Mouse (Mus musculus) forebrain, embryonic 15.5 days (tissue): ENCODE results near the gene Nanos2. TPM values are rescaled to one million over a fixed set of nuclear protein-coding genes. Genes with fewer than 3 reads are reported as not detected.

ENCODE experiments used
- ATAC-seq: fragments of 200-750 bp; cut with Nextera tagmentation; replicated peaks from 2 replicates; pipeline ENCODE4 v1.8.0; 2017; ENCODE audit warnings: mild to moderate bottlenecking, moderate TSS enrichment, moderate library complexity
- H3K27ac ChIP-seq: fragments of 300-500 bp; sonication (generic); replicated peaks from 2 replicates; pipeline ENCODE4 v1.5.1; 2015; ENCODE audit warnings: mild to moderate bottlenecking, inconsistent platforms
- H3K27me3 ChIP-seq: fragments of 300-500 bp; sonication (generic); 2 replicates; pipeline ENCODE4 v1.6.1; 2015; ENCODE audit warnings: inconsistent platforms
- H3K36me3 ChIP-seq: fragments of 300-500 bp; sonication (generic); 2 replicates; pipeline ENCODE4 v1.6.1; 2015; ENCODE audit warnings: mild to moderate bottlenecking, inconsistent platforms
- H3K4me1 ChIP-seq: fragments of 300-500 bp; sonication (generic); 2 replicates; pipeline ENCODE4 v1.6.1; 2015; ENCODE audit warnings: inconsistent platforms
- H3K4me2 ChIP-seq: fragments of 300-500 bp; sonication (generic); replicated peaks from 2 replicates; pipeline ENCODE4 v1.6.1; 2015; ENCODE audit warnings: mild to moderate bottlenecking, inconsistent platforms
- H3K4me3 ChIP-seq: fragments of 300-500 bp; sonication (generic); 2 replicates; pipeline ENCODE4 v1.5.1; 2015; ENCODE audit warnings: mild to moderate bottlenecking, inconsistent platforms
- H3K9ac ChIP-seq: fragments of 300-500 bp; sonication (generic); replicated peaks from 2 replicates; pipeline ENCODE4 v1.6.1; 2015; ENCODE audit warnings: mild to moderate bottlenecking, inconsistent platforms
- H3K9me3 ChIP-seq: fragments of 300-500 bp; sonication (generic); 2 replicates; pipeline ENCODE4 v1.6.1; 2016; ENCODE audit warnings: inconsistent platforms
- whole genome bisulfite sequencing: fragments of 180-500 bp; shearing (Covaris S2); methylation state at CpG from one replicate; pipeline ENCODE4 v1.1.7; 2015; ENCODE audit warnings: mixed read lengths; 5-methylcytosine and 5-hydroxymethylcytosine counted together
- polyA plus RNA-seq: library from polyadenylated mRNA; unstranded; fragments of >200 nt; fragmentation: Nextera tagmentation; extraction: Ambion mirVana; gene quantifications from 2 replicates; pipeline ENCODE4 v1.2.1, GENCODE M21; 2015

The Nanos2 gene
- polyA plus RNA-seq: 0.60 and 1.2 TPM in 2 replicates

DNA sequence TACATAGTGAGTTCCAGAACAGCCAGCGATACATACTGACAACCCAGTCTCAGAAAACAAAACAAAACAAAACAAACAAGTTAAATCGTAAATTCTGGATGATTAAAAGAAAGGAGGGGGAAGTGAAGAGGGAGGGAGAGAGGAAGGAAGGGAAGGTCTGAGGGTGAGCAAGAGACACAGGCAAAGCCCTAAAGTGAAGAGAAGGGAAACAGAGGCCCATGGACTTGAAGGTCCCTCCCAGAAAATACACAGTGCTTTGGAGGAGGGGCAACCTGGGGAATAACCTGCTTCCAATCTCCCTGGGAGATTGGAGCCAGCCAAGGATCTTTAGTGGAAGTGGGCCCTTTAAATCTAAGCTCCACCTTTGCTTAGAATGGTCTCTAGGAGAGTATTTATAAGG lies at the start of gene Nanos2:
Nanos2 (plus strand) TSS at position 301 of the 400 bp plus-strand sequence.
- ATAC-seq: no peak
- H3K9ac ChIP-seq: no peak within 1 kb of the TSS
- WGBS: 72% methylated on average over 2 of the region's 2 CpGs
- H3K4me1 ChIP-seq: peaks cover 11% of the 10 kb centered on the region
- no peak within 1 kb of the TSS for H3K27ac ChIP-seq
- no peaks in the 10 kb centered on the region for H3K9me3 ChIP-seq
- no peak within 1 kb of the TSS for H3K4me2 ChIP-seq
- H3K4me3 ChIP-seq: no peak within 1 kb of the TSS
- no peaks in the 10 kb centered on the region for H3K36me3 ChIP-seq
- 0 out of 2 replicates have a peak, but pooled peaks cover under 1% of the 10 kb centered on the region for H3K27me3 ChIP-seq

DNA sequence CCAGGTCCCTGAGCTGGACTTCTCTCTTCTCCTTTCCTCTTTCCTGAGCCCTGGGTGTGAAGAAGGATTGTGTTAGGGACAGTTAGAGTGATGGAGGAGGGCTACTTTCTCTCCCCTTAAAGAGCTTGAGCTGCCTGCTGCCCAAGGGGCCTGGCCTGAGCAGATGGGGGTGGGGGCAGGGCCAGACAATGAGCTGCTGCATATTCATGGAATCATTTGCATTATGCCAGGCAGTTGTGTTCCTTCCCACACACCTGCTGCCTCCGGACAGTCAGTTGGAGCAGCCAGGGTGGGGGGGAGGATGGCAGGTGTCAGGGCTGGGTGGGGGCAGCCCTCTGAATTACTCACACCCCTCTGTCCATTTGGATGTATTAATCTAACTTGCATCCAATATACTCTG lies 44.8 kb upstream of the Nanos2 start:
- Histone ChIP-seq H3K4me1 (peaks cover 30% of the 10 kb centered on the region), H3K4me3 (no peak overlapping the region)

DNA sequence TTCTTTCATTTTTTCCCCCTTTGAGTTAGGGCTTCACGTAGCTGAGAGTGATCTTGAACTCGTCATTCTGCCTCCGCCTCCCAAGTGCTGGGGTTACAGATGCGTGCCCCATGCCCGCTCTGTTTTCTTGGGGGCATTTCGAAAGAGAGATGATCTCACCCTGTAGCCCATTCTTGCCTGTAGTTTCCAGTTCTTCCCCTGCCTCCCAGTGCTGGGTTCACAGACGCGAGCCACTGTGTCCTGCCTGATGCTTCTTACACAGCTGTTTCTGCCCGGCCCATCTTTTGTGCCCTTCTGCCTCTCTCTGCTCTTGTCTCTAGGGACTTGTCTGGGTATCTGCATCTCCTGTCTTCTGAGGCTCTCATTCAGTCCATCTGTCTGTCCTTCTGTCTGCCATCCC lies 44.4 kb upstream of the Nanos2 start:
- Histone ChIP-seq H3K36me3 (peaks cover 29% of the 10 kb centered on the region), H3K27me3 (no peaks in the 10 kb centered on the region), H3K9ac (no peak overlapping the region), H3K27ac (peak overlapping the region; percentile 73), H3K4me1 (peaks cover 30% of the 10 kb centered on the region), H3K4me2 (no peak overlapping the region), H3K9me3 (no peaks in the 10 kb centered on the region), H3K4me3 (no peak overlapping the region)
- ATAC-seq: peak; percentile 34
- 38% methylated on average over 9 of the region's 9 CpGs for WGBS

More for the DNA sequence above, 44.8 kb upstream of the Nanos2 start:
- H3K36me3 ChIP-seq: peaks cover 25% of the 10 kb centered on the region
- H3K9me3 ChIP-seq: no peaks in the 10 kb centered on the region
- 4% methylated on average over 1 of the region's 1 CpGs for WGBS
- H3K4me2 ChIP-seq: peak overlapping the region; percentile 5; the same call in 1 of the 2 replicates
- no peak overlapping the region for H3K9ac ChIP-seq
- peak; percentile 76 for ATAC-seq
- H3K27ac ChIP-seq: peak overlapping the region; percentile 73
- no peaks in the 10 kb centered on the region for H3K27me3 ChIP-seq

DNA sequence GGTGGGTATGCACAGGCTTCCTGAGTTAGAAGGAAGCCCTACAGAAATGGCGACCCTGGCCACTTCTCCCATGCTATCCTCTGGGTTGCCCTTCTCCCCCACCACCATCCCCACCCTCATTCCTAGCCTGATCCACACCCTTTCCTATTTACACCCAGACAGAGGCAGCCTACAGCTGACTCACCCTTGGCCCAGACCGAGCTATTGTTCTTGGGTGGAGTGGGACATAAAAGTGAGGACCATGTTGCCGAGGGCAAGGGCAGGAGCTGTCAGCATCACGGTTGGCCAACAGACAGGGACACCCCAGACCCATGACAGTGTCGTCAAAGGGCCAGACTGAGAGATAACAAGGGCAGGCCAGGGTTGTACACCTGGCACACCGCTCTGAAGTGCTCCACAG lies 39.0 kb upstream of the Nanos2 start:
- Histone ChIP-seq H3K27me3 (no peaks in the 10 kb centered on the region), H3K27ac (peak overlapping the region; percentile 83), H3K36me3 (peaks cover 44% of the 10 kb centered on the region), H3K4me1 (peaks cover 44% of the 10 kb centered on the region), H3K9me3 (no peaks in the 10 kb centered on the region), H3K9ac (peak overlapping the region; percentile 15; the same call in 1 of the 2 replicates), H3K4me2 (no peak overlapping the region), H3K4me3 (no peak overlapping the region)
- no peak for ATAC-seq
- 52% methylated on average over 6 of the region's 6 CpGs for WGBS

DNA sequence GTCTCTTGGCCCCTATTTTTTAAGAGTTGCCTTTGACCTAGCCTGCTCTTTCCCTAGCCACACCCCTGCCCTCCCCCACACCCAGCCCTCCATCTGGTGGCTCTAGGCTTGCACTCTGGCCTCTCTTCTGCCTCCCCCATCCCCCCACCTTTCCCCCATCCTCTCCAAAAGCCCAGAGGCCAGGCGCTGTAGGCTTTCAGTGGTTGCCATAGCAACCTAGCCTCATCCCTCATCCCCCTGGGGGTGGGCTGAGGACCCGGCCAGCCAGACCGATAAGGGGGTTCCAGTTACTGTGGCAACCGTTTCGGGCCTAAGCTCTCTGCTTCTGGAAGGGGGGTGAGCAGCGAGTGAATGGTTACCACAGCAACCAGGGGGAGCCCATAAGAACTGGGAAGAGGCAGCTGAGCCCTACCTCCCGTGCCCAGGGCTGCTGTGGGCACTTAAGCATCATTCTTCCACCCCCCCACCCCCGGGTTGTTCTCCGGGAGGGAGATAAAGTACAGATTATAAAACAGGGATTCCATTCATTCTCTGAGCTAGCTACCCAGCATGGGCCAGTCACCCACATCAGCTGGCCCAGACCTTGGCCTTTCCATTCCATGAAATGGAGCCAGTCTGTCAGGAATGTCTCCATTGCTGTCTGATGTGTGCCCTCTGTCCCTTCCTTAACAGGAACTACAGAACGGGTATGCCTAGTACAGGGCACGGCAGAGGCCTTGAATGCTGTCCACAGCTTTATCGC lies 37.2 kb upstream of the Nanos2 start:
- Histone ChIP-seq H3K4me3 (peak overlapping the region; percentile 22; the same call in 1 of the 2 replicates), H3K27me3 (no peaks in the 10 kb centered on the region), H3K9me3 (no peaks in the 10 kb centered on the region), H3K9ac (peak overlapping the region; percentile 9; the same call in 1 of the 2 replicates), H3K27ac (peak overlapping the region; percentile 83), H3K4me1 (peaks cover 38% of the 10 kb centered on the region), H3K4me2 (peak overlapping the region; percentile 27), H3K36me3 (peaks cover 53% of the 10 kb centered on the region)
- 12% methylated on average over 12 of the region's 12 CpGs for WGBS
- ATAC-seq: peak; percentile 88

DNA sequence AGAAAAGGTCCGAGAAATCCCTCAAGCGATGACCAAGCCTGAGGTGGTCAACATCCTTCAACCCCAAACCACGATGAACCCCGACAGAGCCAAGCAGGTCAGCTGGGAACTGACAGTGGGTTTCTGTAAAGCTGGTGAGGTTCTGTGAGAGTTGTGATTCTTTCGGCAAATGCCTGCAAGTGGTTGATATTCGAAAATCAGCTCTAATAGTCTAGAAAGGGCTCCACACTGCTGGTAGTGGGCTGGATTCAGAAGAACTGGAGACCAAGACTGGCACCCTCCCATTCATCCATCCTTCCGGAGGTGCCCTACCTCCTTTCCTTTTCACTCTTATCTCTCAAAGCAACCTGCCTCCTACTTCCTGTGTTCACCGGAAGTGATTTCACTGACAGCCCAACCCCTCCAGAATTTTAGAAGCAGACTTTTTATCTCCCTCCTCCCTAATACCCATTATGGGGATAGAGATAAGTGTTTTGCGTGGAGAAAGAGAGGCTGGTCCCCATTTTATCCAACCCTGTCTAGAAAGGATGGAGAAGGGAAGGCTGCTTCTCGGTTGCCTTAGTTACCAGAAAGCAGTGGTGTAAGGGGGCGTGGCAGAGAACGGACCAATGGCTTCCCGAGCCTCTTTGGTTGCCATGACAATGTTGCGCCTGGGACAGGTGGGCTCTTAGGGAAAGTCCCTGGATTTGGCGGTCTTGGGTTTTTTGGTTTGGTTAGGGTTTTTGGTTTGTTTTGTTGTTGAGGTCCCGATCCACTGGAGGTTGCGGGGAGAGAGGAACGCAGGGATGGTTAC lies 36.5 kb upstream of the Nanos2 start:
- peak overlapping the region; percentile 9; the same call in 1 of the 2 replicates for H3K9ac ChIP-seq

DNA sequence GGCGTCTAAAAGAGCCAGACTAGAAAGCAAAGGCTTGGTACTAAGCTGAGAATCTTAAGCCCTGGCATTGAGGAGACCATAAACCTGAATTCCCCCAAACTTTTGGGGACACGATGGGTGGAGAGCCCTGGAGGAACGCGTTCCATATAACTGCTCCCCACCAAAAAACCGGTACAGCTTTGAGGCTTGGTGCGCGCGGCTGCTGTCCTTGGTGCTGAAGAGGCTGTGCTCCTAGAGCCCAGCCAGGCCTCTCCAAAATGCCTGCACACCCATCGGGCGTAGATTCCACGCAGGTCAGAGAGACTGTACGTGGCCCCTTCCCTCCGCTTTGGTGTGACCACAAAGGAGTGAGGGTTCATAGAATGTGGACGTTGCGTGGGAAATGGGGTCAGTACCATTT lies 35.8 kb upstream of the Nanos2 start:
- no peaks in the 10 kb centered on the region for H3K27me3 ChIP-seq
- ATAC-seq: no peak
- peak overlapping the region; percentile 83 for H3K27ac ChIP-seq
- peaks cover 53% of the 10 kb centered on the region for H3K36me3 ChIP-seq
- no peak overlapping the region for H3K9ac ChIP-seq
- no peak overlapping the region for H3K4me3 ChIP-seq
- peak overlapping the region; percentile 27; the same call in 1 of the 2 replicates for H3K4me2 ChIP-seq
- no peaks in the 10 kb centered on the region for H3K9me3 ChIP-seq
- peaks cover 40% of the 10 kb centered on the region for H3K4me1 ChIP-seq
- WGBS: 20% methylated on average over 15 of the region's 15 CpGs

More for the DNA sequence above, 36.5 kb upstream of the Nanos2 start:
- ATAC-seq: peak; percentile 24; the same call in 1 of the 2 replicates
- Histone ChIP-seq H3K4me3 (peak overlapping the region; percentile 22), H3K4me1 (peaks cover 38% of the 10 kb centered on the region), H3K27me3 (no peaks in the 10 kb centered on the region), H3K27ac (peak overlapping the region; percentile 83), H3K9me3 (no peaks in the 10 kb centered on the region), H3K4me2 (peak overlapping the region; percentile 27), H3K36me3 (peaks cover 51% of the 10 kb centered on the region)
- WGBS: 13% methylated on average over 18 of the region's 18 CpGs

DNA sequence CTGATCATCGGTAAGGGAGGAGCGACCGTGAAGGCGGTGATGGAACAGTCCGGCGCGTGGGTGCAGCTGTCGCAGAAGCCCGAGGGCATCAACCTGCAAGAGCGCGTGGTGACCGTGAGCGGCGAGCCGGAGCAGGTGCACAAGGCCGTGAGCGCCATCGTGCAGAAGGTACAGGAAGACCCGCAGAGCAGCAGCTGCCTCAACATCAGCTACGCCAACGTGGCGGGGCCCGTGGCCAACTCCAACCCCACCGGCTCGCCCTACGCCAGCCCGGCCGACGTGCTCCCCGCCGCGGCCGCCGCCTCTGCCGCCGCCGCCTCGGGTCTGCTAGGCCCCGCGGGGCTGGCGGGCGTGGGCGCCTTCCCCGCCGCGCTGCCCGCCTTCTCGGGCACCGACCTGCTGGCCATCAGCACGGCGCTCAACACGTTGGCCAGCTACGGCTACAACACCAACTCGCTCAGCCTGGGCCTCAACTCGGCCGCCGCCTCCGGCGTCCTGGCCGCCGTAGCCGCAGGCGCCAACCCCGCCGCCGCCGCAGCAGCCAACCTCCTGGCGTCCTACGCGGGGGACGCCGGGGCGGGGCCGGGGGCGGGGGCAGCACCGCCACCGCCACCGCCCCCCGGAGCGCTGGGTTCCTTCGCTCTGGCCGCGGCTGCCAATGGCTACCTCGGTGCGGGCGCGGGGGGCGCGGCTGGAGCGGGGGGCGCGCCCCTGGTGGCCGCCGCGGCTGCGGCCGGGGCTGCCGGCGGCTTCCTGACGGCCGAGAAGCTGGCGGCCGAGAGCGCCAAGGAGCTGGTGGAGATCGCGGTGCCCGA lies 29.4 kb upstream of the Nanos2 start:
- ATAC-seq: peak; percentile 33; the same call in 1 of the 2 replicates
- peak overlapping the region; percentile 38 for H3K4me3 ChIP-seq
- H3K4me1 ChIP-seq: peaks cover 36% of the 10 kb centered on the region
- peak overlapping the region; percentile 44 for H3K9ac ChIP-seq
- H3K36me3 ChIP-seq: peaks cover 24% of the 10 kb centered on the region
- under 1% methylated on average over 103 of the region's 107 CpGs for WGBS
- H3K4me2 ChIP-seq: peak overlapping the region; percentile 59
- no peaks in the 10 kb centered on the region for H3K9me3 ChIP-seq
- H3K27ac ChIP-seq: peak overlapping the region; percentile 48
- no peaks in the 10 kb centered on the region for H3K27me3 ChIP-seq

DNA sequence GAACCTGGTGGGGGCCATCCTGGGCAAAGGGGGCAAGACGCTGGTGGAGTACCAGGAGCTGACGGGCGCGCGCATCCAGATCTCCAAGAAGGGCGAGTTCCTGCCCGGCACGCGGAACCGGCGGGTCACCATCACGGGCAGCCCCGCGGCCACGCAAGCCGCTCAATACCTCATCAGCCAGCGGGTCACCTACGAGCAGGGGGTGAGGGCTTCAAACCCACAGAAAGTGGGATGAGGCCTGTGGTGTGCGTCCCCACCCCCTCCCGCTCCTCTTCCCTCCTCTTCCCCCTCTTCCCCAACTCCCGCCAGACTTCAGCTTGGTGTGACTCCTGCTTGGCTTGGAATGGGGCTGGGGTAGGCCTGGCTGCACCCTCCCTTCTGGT lies 28.8 kb upstream of the Nanos2 start:
- H3K9me3 ChIP-seq: no peaks in the 10 kb centered on the region
- H3K27me3 ChIP-seq: no peaks in the 10 kb centered on the region
- H3K36me3 ChIP-seq: peaks cover 18% of the 10 kb centered on the region
- H3K4me2 ChIP-seq: peak overlapping the region; percentile 59
- 3% methylated on average over 21 of the region's 21 CpGs for WGBS
- H3K4me3 ChIP-seq: peak overlapping the region; percentile 38
- ATAC-seq: 0 out of 2 replicates have a peak, but pooled peaks have one; percentile 6
- no peak overlapping the region for H3K27ac ChIP-seq
- peak overlapping the region; percentile 44; the same call in 1 of the 2 replicates for H3K9ac ChIP-seq
- peaks cover 41% of the 10 kb centered on the region for H3K4me1 ChIP-seq

DNA sequence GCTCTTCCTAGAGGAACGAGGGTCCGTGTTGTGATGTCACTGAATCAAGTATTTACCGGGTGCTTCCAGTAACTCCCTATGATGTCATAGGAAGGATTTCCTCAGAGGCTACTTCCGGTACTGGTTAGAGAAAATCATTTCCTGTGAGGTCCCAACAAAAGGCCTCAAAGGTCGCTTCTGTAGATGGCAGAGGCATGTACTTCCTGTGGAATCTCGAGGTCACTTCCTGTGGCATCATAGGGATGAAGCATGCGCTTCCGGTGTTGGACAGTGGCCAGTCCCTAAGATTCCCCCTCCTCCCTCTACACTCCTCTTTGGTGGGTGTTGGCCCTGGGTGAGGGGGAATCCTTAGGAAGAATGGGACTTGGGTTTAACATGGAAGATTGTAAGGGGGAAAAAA lies 27.8 kb upstream of the Nanos2 start:
- no peak for ATAC-seq
- Histone ChIP-seq H3K27me3 (no peaks in the 10 kb centered on the region), H3K36me3 (peaks cover 9% of the 10 kb centered on the region; the same call in 1 of the 2 replicates), H3K9ac (no peak overlapping the region), H3K4me1 (peaks cover 48% of the 10 kb centered on the region), H3K4me3 (no peak overlapping the region), H3K9me3 (no peaks in the 10 kb centered on the region), H3K4me2 (no peak overlapping the region), H3K27ac (no peak overlapping the region)
- 67% methylated on average over 8 of the region's 8 CpGs for WGBS

DNA sequence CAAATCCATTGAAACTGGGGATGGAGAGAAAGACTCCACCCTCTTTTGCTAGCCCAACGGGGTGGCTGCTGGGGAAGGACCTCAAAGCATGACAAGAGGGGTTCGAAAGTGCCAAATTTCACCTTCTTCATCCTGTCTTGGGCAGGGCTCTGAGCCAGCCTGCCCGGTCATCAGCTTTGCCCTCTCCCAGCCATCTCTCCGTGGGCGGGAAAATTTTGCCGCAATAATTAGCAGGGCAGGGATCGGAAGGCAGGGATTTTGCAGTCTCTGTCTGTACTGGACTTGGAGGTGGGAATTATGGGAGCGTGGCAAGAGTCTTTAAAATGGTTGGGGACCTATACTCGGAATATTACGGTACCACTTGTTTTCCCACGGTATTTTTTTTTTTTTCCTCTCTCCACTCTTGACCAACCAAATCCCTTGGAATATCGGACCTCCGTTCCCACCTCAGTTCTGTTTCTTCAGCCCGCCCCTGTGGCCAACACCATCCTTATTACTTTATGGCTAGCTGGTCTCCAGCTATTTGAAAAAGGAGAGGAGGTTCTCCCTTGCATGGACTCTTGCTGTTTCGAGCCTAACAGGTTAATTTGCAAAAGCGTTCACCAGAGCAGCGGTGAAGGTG lies 24.9 kb upstream of the Nanos2 start:
- peak overlapping the region; percentile 29; the same call in 1 of the 2 replicates for H3K9ac ChIP-seq
- H3K27me3 ChIP-seq: no peaks in the 10 kb centered on the region
- H3K36me3 ChIP-seq: no peaks in the 10 kb centered on the region
- H3K4me3 ChIP-seq: peak overlapping the region; percentile 22
- peaks cover 40% of the 10 kb centered on the region for H3K4me1 ChIP-seq
- no peaks in the 10 kb centered on the region for H3K9me3 ChIP-seq
- no peak for ATAC-seq
- H3K27ac ChIP-seq: no peak overlapping the region
- WGBS: 3% methylated on average over 17 of the region's 17 CpGs
- peak overlapping the region; percentile 44 for H3K4me2 ChIP-seq
